Mouse (Mus musculus) Patski (cell line): Measurements from ENCODE around the gene Ccdc88c. TPM values are rescaled to one million over a fixed set of nuclear protein-coding genes. Genes with fewer than 3 reads are reported as not detected.
A peak's percentile ranks its signal among the peaks of the same experiment; 100 is the strongest.

Experiments
- ATAC-seq: fragments of 100-300 bp; one replicate; pipeline ENCODE4 v1.8.0; 2021
- CTCF ChIA-PET: fragments of 350-600 bp; sonication (Branson Sonifier 250); formaldehyde crosslinking; loops from one replicate; lab custom pipeline; 2022; ENCODE audit warnings: inconsistent platforms; lab: Charles Lee
- POLR2A ChIA-PET: fragments of 350-600 bp; sonication (Branson Sonifier 250); formaldehyde crosslinking; loops from one replicate; lab custom pipeline; 2022; ENCODE audit warnings: antibody characterized with exemption, inconsistent platforms; lab: Charles Lee
- DNase-seq: peaks from one replicate; pipeline ENCODE4 v3.0.0-alpha.2; 2011; ENCODE audit warnings: low read depth, low spot score
- H3K27me3 ChIP-seq: fragments of 371-371 bp; one replicate; pipeline ENCODE4 v1.5.1; 2021
- CTCF ChIP-seq: fragments of 100-300 bp; IDR thresholded peaks from one replicate; pipeline ENCODE4 v1.5.1; 2021
- in situ Hi-C: fragments of 300-500 bp; cut with MboI; formaldehyde crosslinking; loops from 3 replicates; pipeline ENCODE4 v1.11.1; 2018; ENCODE audit warnings: low pct_unique_long_range_greater_than_20kb, mixed read lengths
- polyA plus RNA-seq: library from polyadenylated mRNA; unstranded; gene quantifications from one replicate; pipeline ENCODE4 v1.2.3, GENCODE M21; 2021

Ccdc88c gene
- polyA plus RNA-seq, 1 experiment from 2014 or later = 9.8 TPM

GRCm38 (mm10) chr12:100956028-100956427, 72.8 kb downstream of the Ccdc88c start:
- ATAC-seq = no peak
- H3K27me3 ChIP-seq = no peaks in the 10 kb centered on the region
- TF ChIP-seq CTCF = no peak
- DNase-seq = no peak
- CTCF ChIA-PET = interaction anchor here (1.0 to 6.5 kb wide), 3 partner anchors 9 to 73 kb away, joined by 4 to 60 read pairs (median 4); partner anchors contain the start of gene Ccdc88c
- POLR2A ChIA-PET = no interaction called here
- in situ Hi-C loops = loop anchor here (5.0 kb wide), 1 partner anchor 71 kb away; the partner anchor contains the start of gene Ccdc88c

GRCm38 (mm10) chr12:100953926-100954325, 74.9 kb downstream of the Ccdc88c start:
- TF ChIP-seq CTCF = no peak
- ChIA-PET CTCF (interaction anchor here (4.0 kb wide), 1 partner anchor 79 kb away, joined by 64 read pairs; the partner anchor contains the start of gene Ccdc88c), POLR2A (interaction anchor here (1.9 kb wide), 1 partner anchor 76 kb away, joined by 4 read pairs; no protein-coding TSS in a partner anchor)
- H3K27me3 ChIP-seq = no peaks in the 10 kb centered on the region
- ATAC-seq (no peak), DNase-seq (no peak)
- in situ Hi-C loops = no loop called here

- H3K27me3 ChIP-seq = no peaks in the 10 kb centered on the region
- ChIA-PET POLR2A (no interaction called here), CTCF (interaction anchor here (0.5 to 4.0 kb wide), 23 partner anchors 9 to 426 kb away, joined by 3 to 64 read pairs (median 4); partner anchors contain the start of gene Ccdc88c)
- no peak for TF ChIP-seq CTCF
- in situ Hi-C loops = no loop called here
- DNase-seq (peak; percentile 15), ATAC-seq (peak; percentile 85)
These were observed 76.5 kb downstream of the Ccdc88c start for GRCm38 (mm10) chr12:100952193-100952931.

- no peak for DNase-seq
- no peaks in the 10 kb centered on the region for H3K27me3 ChIP-seq
- ATAC-seq = no peak
- TF ChIP-seq CTCF = no peak
- ChIA-PET CTCF (interaction anchor here (1.0 to 1.7 kb wide), 2 partner anchors 9 to 12 kb away, joined by 3 to 4 read pairs; no protein-coding TSS in a partner anchor), POLR2A (no interaction called here)
- in situ Hi-C loops = no loop called here
These were observed 79.7 kb downstream of the Ccdc88c start for GRCm38 (mm10) chr12:100949146-100949545.

- CTCF ChIA-PET = interaction anchor here (1.0 to 1.7 kb wide), 2 partner anchors 10 to 11 kb away, joined by 3 to 4 read pairs; no protein-coding TSS in a partner anchor
- in situ Hi-C loops = no loop called here
- ATAC-seq = no peak
These were observed 80.8 kb downstream of the Ccdc88c start for GRCm38 (mm10) chr12:100948021-100948420.

GRCm38 (mm10) chr12:100945948-100946347, 82.9 kb downstream of the Ccdc88c start:
- in situ Hi-C loops = no loop called here
- H3K27me3 ChIP-seq = no peaks in the 10 kb centered on the region
- CTCF ChIA-PET = interaction anchor here (1.1 kb wide), 1 partner anchor 10 kb away, joined by 4 read pairs; no protein-coding TSS in a partner anchor
- no peak for DNase-seq
- TF ChIP-seq CTCF = no peak
- ATAC-seq = no peak
- POLR2A ChIA-PET = interaction anchor here (1.2 kb wide), 1 partner anchor 20 kb away, joined by 3 read pairs; no protein-coding TSS in a partner anchor

More at GRCm38 (mm10) chr12:100948021-100948420, 80.8 kb downstream of the Ccdc88c start:
- H3K27me3 ChIP-seq = no peaks in the 10 kb centered on the region
- POLR2A ChIA-PET = no interaction called here
- no peak for DNase-seq
- TF ChIP-seq CTCF = no peak

GRCm38 (mm10) chr12:100945501-100945900, 83.4 kb downstream of the Ccdc88c start:
- CTCF ChIA-PET = interaction anchor here (0.8 kb wide), 1 partner anchor 94 kb away, joined by 3 read pairs; no protein-coding TSS in a partner anchor
- no peak for ATAC-seq
- in situ Hi-C loops = no loop called here
- POLR2A ChIA-PET = no interaction called here
- no peak for TF ChIP-seq CTCF
- no peak for DNase-seq
- H3K27me3 ChIP-seq = no peaks in the 10 kb centered on the region

GRCm38 (mm10) chr12:100944921-100945336, 83.9 kb downstream of the Ccdc88c start:
- CTCF ChIA-PET = interaction anchor here (0.8 kb wide), 1 partner anchor 94 kb away, joined by 3 read pairs; no protein-coding TSS in a partner anchor
- H3K27me3 ChIP-seq = no peaks in the 10 kb centered on the region
- POLR2A ChIA-PET = no interaction called here
- in situ Hi-C loops = no loop called here
- DNase-seq (no peak), ATAC-seq (no peak)
- TF ChIP-seq CTCF = no peak

- in situ Hi-C loops = no loop called here
- DNase-seq = no peak
- no peak for ATAC-seq
- no peak for TF ChIP-seq CTCF
- POLR2A ChIA-PET = no interaction called here
- H3K27me3 ChIP-seq = no peaks in the 10 kb centered on the region
- CTCF ChIA-PET = no interaction called here
These were observed 85.7 kb downstream of the Ccdc88c start for GRCm38 (mm10) chr12:100943146-100943545.

- TF ChIP-seq CTCF = no peak
- no peak for DNase-seq
- H3K27me3 ChIP-seq = no peaks in the 10 kb centered on the region
- ChIA-PET POLR2A (no interaction called here), CTCF (interaction anchor here (1.0 kb wide), 1 partner anchor 10 kb away, joined by 3 read pairs; no protein-coding TSS in a partner anchor)
- in situ Hi-C loops = no loop called here
- ATAC-seq = no peak
These were observed 87.5 kb downstream of the Ccdc88c start for GRCm38 (mm10) chr12:100941361-100941760.
